Mouse (Mus musculus): Measurements from ENCODE around the gene Fam89b.
"Not testable (repeated sequence)": the region's sequence is repeated elsewhere in the genome, so short reads cannot be mapped to it uniquely, and the experiment has no call there.

- TF ChIP-seq CHD1 (IDR thresholded peaks at IDR 0.05; ENCODE audit: low read depth, low read length); CTCF (IDR thresholded peaks at IDR 0.05 in 2 of 3, conservative IDR thresholded peaks at IDR 0.05 in 1 of 3; ENCODE audit: control insufficient read depth in 1 of 3, insufficient read depth in 1 of 3, low read depth in 2 of 3, low read length in 3 of 3, poor library complexity in 1 of 3, severe bottlenecking in 1 of 3); GATA1 (IDR thresholded peaks at IDR 0.05; ENCODE audit: low read depth, low read length); RCOR1 (IDR thresholded peaks at IDR 0.05; ENCODE audit: low read depth, low read length); MAX (IDR thresholded peaks at IDR 0.05; ENCODE audit: low read length): not testable (repeated sequence)
Measured at GRCm38 (mm10) chr19:5686954-5687353, 42.5 kb downstream of the Fam89b start.
